7 mouse cellular contexts compared by ENCODE assay signal in genomic region chr13:98030959-98031641, GRCm38 (mm10).
DNase-seq lines count a peak whose midpoint lies in the region; ATAC-seq lines count a peak whose summit lies in the region.

No protein-coding gene starts in this region.

- H3K27ac ChIP-seq in intestine, embryonic 15.5 days = 0 out of 2 replicates have a peak overlapping the region, but pooled peaks have one; percentile 13

- no peaks in the 10 kb centered on the region for H3K36me3 ChIP-seq in intestine, embryonic 15.5 days

- peak; percentile 78 for ATAC-seq in intestine, embryonic 15.5 days

- intact Hi-C loops in gastrocnemius, postnatal 36 days (cut with DNase I) = loop anchor here (1.0 to 2.0 kb wide), 2 partner anchors 191 to 212 kb away; no protein-coding TSS in a partner anchor
- intact Hi-C loops in left cerebral cortex, postnatal 14 days (cut with DNase I) = loop anchor here (1.0 to 5.0 kb wide), 3 partner anchors 176 to 209 kb away; partner anchors contain the start of gene Arhgef28

- no peaks in the 10 kb centered on the region for H3K9me3 ChIP-seq in intestine, embryonic 15.5 days

- H3K4me2 ChIP-seq in intestine, embryonic 15.5 days (replicated peaks) = peak overlapping the region; percentile 57

- no peaks in the 10 kb centered on the region for H3K27me3 ChIP-seq in intestine, embryonic 15.5 days (replicated peaks)

- 17% methylated on average over 16 of the region's 16 CpGs for whole genome bisulfite sequencing in intestine, embryonic 15.5 days

- DNase-seq in adrenal gland, adult 2 months = peak; percentile 87
- peak; percentile 95 for DNase-seq in embryo, embryonic 10.5 days (ENCODE audit: low spot score)
- peak; percentile 55 to 75 for DNase-seq in gastrocnemius, postnatal 36 days
- DNase-seq in left cerebral cortex, postnatal 14 days (ENCODE audit: low spot score in 2 of 2) = peak; percentile 94
- DNase-seq in mesoderm, embryonic 11.5 days (ENCODE audit: low read depth, low spot score) = peak; percentile 87
- peak; percentile 75 for DNase-seq in right cerebral cortex, postnatal 25 days

- H3K4me3 ChIP-seq in intestine, embryonic 15.5 days (replicated peaks) = peak overlapping the region; percentile 22

- no peaks in the 10 kb centered on the region for H3K4me1 ChIP-seq in intestine, embryonic 15.5 days (replicated peaks)

- H3K9ac ChIP-seq in intestine, embryonic 15.5 days = 0 out of 2 replicates have a peak overlapping the region, but pooled peaks have one; percentile 15

Comparison
In these comparisons a context has a peak if more than half of its experiments do, and no peak if none do; other contexts are left out.
1. Peak in every context shown above with its lines: DNase-seq, ATAC-seq, H3K4me3 ChIP-seq and H3K27ac ChIP-seq.